Mouse (Mus musculus) heart, postnatal 36 days (tissue): ENCODE data around the gene Cdh23. TPM values are rescaled to one million over a fixed set of nuclear protein-coding genes. Genes with fewer than 3 reads are reported as not detected.

ENCODE experiments used
- DNase-seq, 2 experiments: peaks; one replicate each; pipeline ENCODE4 v3.0.0; 2021 to 2022
- intact Hi-C: fragments of 180-260 bp; cut with DNase I; formaldehyde crosslinking; loops from one replicate; pipeline ENCODE4 v1.15.1; 2025
- total RNA-seq, 2 experiments: library from RNA; stranded (reverse); gene quantifications; 2 replicates each; pipeline ENCODE4 v1.2.3; 2021

The Cdh23 gene
- total RNA-seq, 2 experiments from 2014 or later, result 5.5 to 7.0 TPM

- intact Hi-C loops, result loop anchor here (2.0 to 5.0 kb wide), 2 partner anchors 17 to 479 kb away; partner anchors contain the start of gene Unc5b
- no peak for DNase-seq
These were observed 342.9 kb downstream of the Cdh23 start for GRCm38 (mm10) chr10:60353241-60354002.

DNA sequence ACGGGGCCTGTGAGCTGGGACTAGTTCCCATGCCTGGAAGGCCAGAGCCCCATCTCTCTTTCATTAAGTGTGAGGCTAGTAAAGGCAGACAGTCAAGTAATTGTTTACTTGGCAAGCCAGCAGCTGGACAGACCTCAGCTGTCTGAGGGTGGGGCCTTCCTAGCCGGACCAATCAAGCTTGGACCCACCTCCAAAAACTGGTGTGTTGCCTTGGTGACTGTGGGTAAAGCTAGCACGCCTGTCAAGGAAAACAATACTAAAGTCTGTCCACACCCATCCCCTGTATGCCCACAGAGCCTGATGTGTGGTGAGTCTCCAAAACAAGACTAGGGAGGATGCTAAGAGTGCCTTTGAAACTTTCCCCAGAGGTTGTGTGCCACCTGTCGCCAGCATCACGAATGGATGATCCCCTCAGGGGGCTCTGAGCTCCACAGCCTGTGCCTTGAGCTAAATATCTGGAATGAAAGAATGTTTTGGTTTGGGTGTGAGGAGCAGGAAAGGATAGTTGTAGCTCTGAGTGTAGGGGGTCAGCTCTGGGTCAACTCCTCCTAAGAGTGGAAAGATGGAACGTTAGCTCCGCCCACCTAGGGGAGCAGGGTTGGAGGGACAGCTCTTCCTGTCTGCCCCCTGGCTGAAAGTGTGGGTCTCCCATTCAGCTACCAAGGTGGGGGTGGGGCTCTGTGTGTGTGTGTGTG, 344.4 kb downstream of the Cdh23 start:
- intact Hi-C loops, result loop anchor here (5.0 kb wide), 1 partner anchor 480 kb away; the partner anchor contains the start of gene Unc5b
- DNase-seq, result peak; percentile 77

GRCm38 (mm10) chr10:60351248-60351647, 345.0 kb downstream of the Cdh23 start:
- intact Hi-C loops, result loop anchor here (5.0 kb wide), 1 partner anchor 481 kb away; the partner anchor contains the start of gene Unc5b
- no peak for DNase-seq

- intact Hi-C loops, result loop anchor here (5.0 kb wide), 1 partner anchor 482 kb away; the partner anchor contains the start of gene Unc5b
These were observed 345.5 kb downstream of the Cdh23 start for GRCm38 (mm10) chr10:60350805-60351167.

GRCm38 (mm10) chr10:60350077-60350804, 346.0 kb downstream of the Cdh23 start:
- no peak for DNase-seq
- intact Hi-C loops, result loop anchor here (5.0 kb wide), 1 partner anchor 482 kb away; the partner anchor contains the start of gene Unc5b

More at GRCm38 (mm10) chr10:60350805-60351167, 345.5 kb downstream of the Cdh23 start:
- peak; percentile 92 to 99 for DNase-seq

GRCm38 (mm10) chr10:60349644-60350043, 346.6 kb downstream of the Cdh23 start:
- no peak for DNase-seq
- intact Hi-C loops, result loop anchor here (5.0 kb wide), 3 partner anchors 33 to 483 kb away; partner anchors contain the start of gene Unc5b

DNA sequence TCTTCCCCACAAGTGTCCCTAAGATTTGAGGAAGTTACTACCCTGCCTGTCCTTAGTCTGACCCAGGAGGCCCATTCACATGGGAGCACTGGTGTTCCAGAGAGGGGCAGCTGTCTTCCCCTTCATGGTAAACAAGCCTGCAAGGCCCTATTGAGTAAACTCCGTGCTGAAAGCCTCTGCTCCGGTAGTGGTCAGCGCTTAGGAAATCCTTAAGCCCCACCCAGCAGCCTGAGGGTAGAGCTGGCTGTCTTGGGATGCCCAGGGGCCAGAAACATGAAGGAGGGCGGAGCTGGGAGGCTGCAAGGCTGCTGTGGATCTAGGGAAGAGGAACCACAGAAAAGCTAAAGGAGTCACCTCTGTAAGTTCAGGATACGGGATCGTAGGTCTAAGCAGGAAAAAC, 347.2 kb downstream of the Cdh23 start:
- DNase-seq, result peak; percentile 62 to 69
- intact Hi-C loops, result loop anchor here (5.0 kb wide), 2 partner anchors 33 to 408 kb away; no protein-coding TSS in a partner anchor

GRCm38 (mm10) chr10:60347768-60348610, 348.3 kb downstream of the Cdh23 start:
- intact Hi-C loops, result loop anchor here (2.0 to 5.0 kb wide), 4 partner anchors 34 to 409 kb away; no protein-coding TSS in a partner anchor
- no peak for DNase-seq

- intact Hi-C loops, result loop anchor here (2.0 to 5.0 kb wide), 4 partner anchors 35 to 410 kb away; no protein-coding TSS in a partner anchor
- peak; percentile 91 to 93 for DNase-seq
These were observed 349.4 kb downstream of the Cdh23 start, which contains the start of gene Vsir for GRCm38 (mm10) chr10:60346701-60347405. Vsir (plus strand) TSS chr10:60346851.

DNA sequence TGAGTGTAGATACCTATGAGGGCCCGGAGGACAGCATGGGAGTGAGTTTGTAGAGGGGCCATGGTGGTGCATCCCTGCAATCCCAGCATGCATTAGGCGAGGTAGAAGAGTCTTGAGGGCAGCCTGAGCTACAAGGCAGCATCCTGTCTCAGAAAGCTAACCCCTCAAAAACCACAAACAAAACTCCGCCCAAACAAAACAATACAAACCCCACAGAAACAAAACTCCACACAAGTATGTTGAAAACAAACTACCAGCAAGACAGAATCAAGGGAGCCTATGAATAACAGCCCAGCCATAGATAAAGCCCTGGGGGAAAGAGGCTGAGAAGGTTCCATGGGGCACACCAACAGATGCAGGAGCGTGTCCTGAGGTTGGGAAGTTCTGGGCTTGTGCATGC, 350.2 kb downstream of the Cdh23 start:
- DNase-seq, result no peak
- intact Hi-C loops, result loop anchor here (2.0 to 5.0 kb wide), 4 partner anchors 36 to 411 kb away; no protein-coding TSS in a partner anchor

GRCm38 (mm10) chr10:60344111-60344510, 352.2 kb downstream of the Cdh23 start:
- no peak for DNase-seq
- intact Hi-C loops, result no loop called here

- intact Hi-C loops, result no loop called here
- no peak for DNase-seq
These were observed 354.8 kb downstream of the Cdh23 start for GRCm38 (mm10) chr10:60341528-60341927.

- intact Hi-C loops, result no loop called here
These were observed 361.3 kb downstream of the Cdh23 start for GRCm38 (mm10) chr10:60335021-60335420.

GRCm38 (mm10) chr10:60334583-60334982, 361.7 kb downstream of the Cdh23 start:
- no peak for DNase-seq
- intact Hi-C loops, result no loop called here

More at GRCm38 (mm10) chr10:60335021-60335420, 361.3 kb downstream of the Cdh23 start:
- DNase-seq, result no peak

GRCm38 (mm10) chr10:60328963-60329650, 367.2 kb downstream of the Cdh23 start:
- intact Hi-C loops, result no loop called here
- no peak for DNase-seq

DNA sequence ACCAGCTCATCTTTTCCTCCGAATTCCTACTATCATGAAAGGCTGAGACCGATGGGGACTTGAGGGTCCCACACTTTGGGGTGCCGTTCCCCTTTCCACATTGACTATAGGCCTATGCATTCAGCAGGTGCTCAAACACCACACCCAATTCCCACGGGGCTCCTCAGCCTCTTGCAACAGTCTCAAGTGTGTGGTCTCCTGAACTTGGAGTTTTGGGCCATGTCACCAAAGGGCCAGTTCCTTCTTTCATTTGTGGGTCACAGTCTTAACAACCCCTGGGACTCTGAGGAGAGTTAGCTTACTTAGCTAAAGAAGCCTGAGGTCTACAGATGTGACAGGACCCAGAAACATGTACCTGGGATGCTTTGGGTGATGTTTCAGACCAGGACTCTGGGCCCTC, 380.1 kb downstream of the Cdh23 start:
- DNase-seq, result no peak
- intact Hi-C loops, result no loop called here

- intact Hi-C loops, result no loop called here
These were observed 382.7 kb downstream of the Cdh23 start for GRCm38 (mm10) chr10:60313606-60314005.

GRCm38 (mm10) chr10:60310629-60311028, 385.7 kb downstream of the Cdh23 start:
- intact Hi-C loops, result no loop called here
- no peak for DNase-seq

More at GRCm38 (mm10) chr10:60313606-60314005, 382.7 kb downstream of the Cdh23 start:
- DNase-seq, result no peak
